Mouse (Mus musculus) gastrocnemius, postnatal 14 days (tissue): ENCODE results near the gene Sik3. TPM values are rescaled to one million over a fixed set of nuclear protein-coding genes. Genes with fewer than 3 reads are reported as not detected.

Source experiments
- DNase-seq: peaks from one replicate; pipeline ENCODE4 v3.0.0; 2021; ENCODE audit warnings: mixed read lengths
- intact Hi-C: fragments of 180-260 bp; cut with DNase I; formaldehyde crosslinking; loops from one replicate; pipeline ENCODE4 v1.15.1; 2025; ENCODE audit warnings: low total_unique reads
- total RNA-seq, 2 experiments: library from RNA; stranded (reverse); gene quantifications; 2 replicates each; pipeline ENCODE4 v1.2.3; 2021

Gene Sik3
- total RNA-seq, 2 experiments from 2014 or later, result 37.4 TPM

GRCm38 (mm10) chr9:46174770-46175294, 162.2 kb downstream of the Sik3 start:
- intact Hi-C loops, result no loop called here
- no peak for DNase-seq

GRCm38 (mm10) chr9:46175300-46175699, 162.7 kb downstream of the Sik3 start:
- DNase-seq, result no peak
- intact Hi-C loops, result no loop called here

GRCm38 (mm10) chr9:46175938-46176375, 163.3 kb downstream of the Sik3 start:
- intact Hi-C loops, result no loop called here

GRCm38 (mm10) chr9:46176613-46177012, 164.0 kb downstream of the Sik3 start:
- DNase-seq, result no peak
- intact Hi-C loops, result no loop called here

More at GRCm38 (mm10) chr9:46175938-46176375, 163.3 kb downstream of the Sik3 start:
- DNase-seq, result no peak

- intact Hi-C loops, result no loop called here
- no peak for DNase-seq
Observed at GRCm38 (mm10) chr9:46178595-46178994, 166.0 kb downstream of the Sik3 start.

- DNase-seq, result no peak
- intact Hi-C loops, result no loop called here
Observed at GRCm38 (mm10) chr9:46181297-46181696, 168.7 kb downstream of the Sik3 start.

GRCm38 (mm10) chr9:46184542-46184941, 171.9 kb downstream of the Sik3 start:
- intact Hi-C loops, result no loop called here
- no peak for DNase-seq

- intact Hi-C loops, result no loop called here
- DNase-seq, result no peak
Observed at GRCm38 (mm10) chr9:46185191-46185590, 172.6 kb downstream of the Sik3 start.

GRCm38 (mm10) chr9:46186387-46186786, 173.8 kb downstream of the Sik3 start:
- intact Hi-C loops, result no loop called here
- no peak for DNase-seq

- intact Hi-C loops, result no loop called here
- no peak for DNase-seq
Observed at GRCm38 (mm10) chr9:46188370-46188769, 175.8 kb downstream of the Sik3 start.

- intact Hi-C loops, result no loop called here
Observed at GRCm38 (mm10) chr9:46188956-46189355, 176.3 kb downstream of the Sik3 start.

GRCm38 (mm10) chr9:46189381-46189780, 176.8 kb downstream of the Sik3 start:
- intact Hi-C loops, result no loop called here
- no peak for DNase-seq

More at GRCm38 (mm10) chr9:46188956-46189355, 176.3 kb downstream of the Sik3 start:
- no peak for DNase-seq

GRCm38 (mm10) chr9:46191234-46191633, 178.6 kb downstream of the Sik3 start:
- intact Hi-C loops, result loop anchor here (5.0 kb wide), 1 partner anchor 184 kb away; no protein-coding TSS in a partner anchor
- no peak for DNase-seq

- intact Hi-C loops, result loop anchor here (5.0 kb wide), 1 partner anchor 184 kb away; no protein-coding TSS in a partner anchor
- DNase-seq, result no peak
Observed at GRCm38 (mm10) chr9:46191644-46192043, 179.0 kb downstream of the Sik3 start.

GRCm38 (mm10) chr9:46192642-46193041, 180.0 kb downstream of the Sik3 start:
- DNase-seq, result no peak
- intact Hi-C loops, result loop anchor here (5.0 kb wide), 1 partner anchor 185 kb away; no protein-coding TSS in a partner anchor

- intact Hi-C loops, result loop anchor here (5.0 kb wide), 1 partner anchor 188 kb away; no protein-coding TSS in a partner anchor
- DNase-seq, result no peak
Observed at GRCm38 (mm10) chr9:46194809-46195208, 182.2 kb downstream of the Sik3 start.

- DNase-seq, result no peak
- intact Hi-C loops, result no loop called here
Observed at GRCm38 (mm10) chr9:46196699-46197169, 184.1 kb downstream of the Sik3 start.

- peak; percentile 27 for DNase-seq
- intact Hi-C loops, result no loop called here
Observed at GRCm38 (mm10) chr9:46198461-46198860, 185.8 kb downstream of the Sik3 start.

GRCm38 (mm10) chr9:46198936-46199335, 186.3 kb downstream of the Sik3 start:
- intact Hi-C loops, result no loop called here
- DNase-seq, result no peak

- DNase-seq, result no peak
- intact Hi-C loops, result no loop called here
Observed at GRCm38 (mm10) chr9:46199609-46200008, 187.0 kb downstream of the Sik3 start.

GRCm38 (mm10) chr9:46206834-46207500, 194.3 kb downstream of the Sik3 start:
- DNase-seq, result no peak
- intact Hi-C loops, result no loop called here
